Mouse (Mus musculus): Measurements from ENCODE around the gene Ccdc172. TPM values are rescaled to one million over a fixed set of nuclear protein-coding genes. Genes with fewer than 3 reads are reported as not detected.

Ccdc172 gene
- total and polyA plus RNA-seq, 2 experiments from 2014 or later, result not detected

DNA sequence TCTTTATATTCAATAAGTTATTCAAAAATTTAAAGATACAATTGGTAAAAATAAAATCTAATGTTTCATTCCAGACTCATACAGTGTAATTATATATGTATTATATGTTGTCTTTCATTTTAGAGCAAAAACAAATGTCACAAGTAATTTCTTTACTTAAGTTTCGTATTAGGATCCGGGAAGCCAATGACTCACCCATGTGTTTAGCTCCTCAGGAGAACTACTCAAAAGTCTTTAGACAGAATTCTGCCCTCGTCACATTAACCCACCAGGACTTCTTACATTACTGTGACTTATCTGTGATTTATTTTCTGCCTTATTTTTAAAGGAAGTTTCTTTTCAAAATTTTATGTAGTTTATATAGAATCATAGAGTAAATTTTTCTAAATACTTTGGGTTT is 39.1 kb downstream of the Ccdc172 start:
- TF ChIP-seq CTCF (IDR thresholded peaks at IDR 0.05), result no peak
- Histone ChIP-seq H3K4me3 (ENCODE audit: low read depth, low read length) (no peak overlapping the region), H3K9me3 (ENCODE audit: low read length) (no peaks in the 10 kb centered on the region), H3K27me3 (ENCODE audit: insufficient read depth, low read length) (no peaks in the 10 kb centered on the region), H3K9ac (replicated peaks; ENCODE audit: low read length, poor library complexity, severe bottlenecking) (no peak overlapping the region), H3K4me2 (ENCODE audit: low read depth, low read length, poor library complexity, severe bottlenecking) (no peak overlapping the region), H3K4me1 (ENCODE audit: insufficient read depth, low read length) (no peaks in the 10 kb centered on the region), H3K36me3 (ENCODE audit: insufficient read depth, low read length) (no peaks in the 10 kb centered on the region), H3K27ac (ENCODE audit: low read depth, low read length) (no peak overlapping the region)
- DNase-seq (ENCODE audit: low spot score) (no peak), ATAC-seq (ENCODE audit: low FRiP score) (no peak)
- 92% methylated on average over 3 of the region's 3 CpGs for WGBS

DNA sequence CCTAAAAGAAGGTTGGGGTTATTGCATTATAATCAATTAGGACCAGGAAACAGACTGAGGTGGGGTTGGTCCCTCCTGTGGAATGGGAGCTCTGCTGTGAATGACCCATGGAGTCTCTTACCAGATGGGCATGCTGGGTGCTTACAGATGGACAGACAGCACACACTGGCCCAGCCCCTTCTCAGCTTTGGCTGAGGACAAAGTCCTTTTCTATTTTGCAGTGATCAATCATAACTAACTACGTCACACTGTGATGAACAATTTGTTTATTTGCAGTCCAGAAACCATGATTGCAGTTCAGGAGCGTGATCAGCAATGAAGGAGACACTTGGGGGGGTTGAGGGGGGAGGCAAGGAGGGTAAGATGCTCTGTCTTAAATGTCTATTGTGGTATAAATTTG is 43.2 kb downstream of the Ccdc172 start:
- no peaks in the 10 kb centered on the region for H3K4me1 ChIP-seq (ENCODE audit: insufficient read depth, low read length)
- no peak overlapping the region for H3K27ac ChIP-seq (ENCODE audit: low read depth, low read length)
- H3K36me3 ChIP-seq (ENCODE audit: insufficient read depth, low read length), result no peaks in the 10 kb centered on the region
- no peak for TF ChIP-seq CTCF (IDR thresholded peaks at IDR 0.05)
- no peak overlapping the region for H3K4me3 ChIP-seq (ENCODE audit: low read depth, low read length)
- H3K9ac ChIP-seq (replicated peaks; ENCODE audit: low read length, poor library complexity, severe bottlenecking), result no peak overlapping the region
- no peaks in the 10 kb centered on the region for H3K27me3 ChIP-seq (ENCODE audit: insufficient read depth, low read length)
- no peak overlapping the region for H3K4me2 ChIP-seq (ENCODE audit: low read depth, low read length, poor library complexity, severe bottlenecking)
- DNase-seq (ENCODE audit: low spot score), result no peak
- ATAC-seq (ENCODE audit: low FRiP score), result no peak
- H3K9me3 ChIP-seq (ENCODE audit: low read length), result no peaks in the 10 kb centered on the region
- 91% methylated on average over 2 of the region's 2 CpGs for WGBS

- no peak overlapping the region for H3K9ac ChIP-seq (replicated peaks; ENCODE audit: low read length, poor library complexity, severe bottlenecking)
- no peaks in the 10 kb centered on the region for H3K4me1 ChIP-seq (ENCODE audit: insufficient read depth, low read length)
- 46% methylated on average over 5 of the region's 5 CpGs for WGBS
- DNase-seq (ENCODE audit: low spot score) (peak; percentile 77), ATAC-seq (ENCODE audit: low FRiP score) (no peak)
- no peak overlapping the region for H3K4me3 ChIP-seq (ENCODE audit: low read depth, low read length)
- no peak overlapping the region for H3K27ac ChIP-seq (ENCODE audit: low read depth, low read length)
- H3K27me3 ChIP-seq (ENCODE audit: insufficient read depth, low read length), result no peaks in the 10 kb centered on the region
- TF ChIP-seq CTCF (IDR thresholded peaks at IDR 0.05), result peak; percentile 83
- H3K36me3 ChIP-seq (ENCODE audit: insufficient read depth, low read length), result no peaks in the 10 kb centered on the region
- H3K9me3 ChIP-seq (ENCODE audit: low read length), result no peaks in the 10 kb centered on the region
- H3K4me2 ChIP-seq (ENCODE audit: low read depth, low read length, poor library complexity, severe bottlenecking), result no peak overlapping the region
These were observed 46.6 kb downstream of the Ccdc172 start for GRCm38 (mm10) chr19:58558352-58558751.

DNA sequence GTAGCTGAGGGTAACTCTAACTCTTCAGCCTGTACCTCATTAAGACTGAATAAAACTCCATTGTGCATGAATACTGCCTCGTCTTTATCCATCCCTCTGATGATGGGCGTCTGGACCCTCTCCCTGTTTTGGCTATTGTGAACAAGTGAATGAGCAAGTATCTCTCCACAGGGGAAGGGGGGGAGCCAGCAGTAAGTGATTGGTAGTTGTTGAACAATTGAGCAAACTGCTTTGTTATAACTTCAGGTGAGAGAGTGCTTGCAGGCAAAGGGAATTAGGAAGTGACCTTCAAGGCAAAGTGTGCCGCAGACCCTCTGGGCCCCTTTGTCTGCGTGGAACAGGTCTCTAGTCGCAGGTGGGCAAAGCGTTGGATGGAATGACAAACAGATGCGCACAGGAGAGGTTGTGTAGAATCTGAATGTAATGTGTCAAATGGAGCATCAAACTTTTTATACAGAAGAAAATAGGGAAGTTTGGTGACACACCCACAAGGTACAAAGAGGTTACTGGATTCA is 50.6 kb downstream of the Ccdc172 start:
- no peak overlapping the region for H3K27ac ChIP-seq (ENCODE audit: low read depth, low read length)
- H3K27me3 ChIP-seq (ENCODE audit: insufficient read depth, low read length), result no peaks in the 10 kb centered on the region
- no peak overlapping the region for H3K9ac ChIP-seq (replicated peaks; ENCODE audit: low read length, poor library complexity, severe bottlenecking)
- H3K4me1 ChIP-seq (ENCODE audit: insufficient read depth, low read length), result no peaks in the 10 kb centered on the region
- no peaks in the 10 kb centered on the region for H3K9me3 ChIP-seq (ENCODE audit: low read length)
- no peaks in the 10 kb centered on the region for H3K36me3 ChIP-seq (ENCODE audit: insufficient read depth, low read length)
- ATAC-seq (ENCODE audit: low FRiP score) (no peak), DNase-seq (ENCODE audit: low spot score) (no peak)
- no peak overlapping the region for H3K4me3 ChIP-seq (ENCODE audit: low read depth, low read length)
- 90% methylated on average over 7 of the region's 7 CpGs for WGBS
- TF ChIP-seq CTCF (IDR thresholded peaks at IDR 0.05), result no peak
- no peak overlapping the region for H3K4me2 ChIP-seq (ENCODE audit: low read depth, low read length, poor library complexity, severe bottlenecking)

GRCm38 (mm10) chr19:58571566-58571965 is 59.8 kb downstream of the Ccdc172 start:
- Histone ChIP-seq H3K27ac (ENCODE audit: low read depth, low read length) (no peak overlapping the region), H3K4me2 (ENCODE audit: low read depth, low read length, poor library complexity, severe bottlenecking) (no peak overlapping the region), H3K9me3 (ENCODE audit: low read length) (no peaks in the 10 kb centered on the region), H3K4me3 (ENCODE audit: low read depth, low read length) (no peak overlapping the region), H3K27me3 (ENCODE audit: insufficient read depth, low read length) (no peaks in the 10 kb centered on the region), H3K36me3 (ENCODE audit: insufficient read depth, low read length) (no peaks in the 10 kb centered on the region), H3K9ac (replicated peaks; ENCODE audit: low read length, poor library complexity, severe bottlenecking) (no peak overlapping the region), H3K4me1 (ENCODE audit: insufficient read depth, low read length) (no peaks in the 10 kb centered on the region)
- no peak for TF ChIP-seq CTCF (IDR thresholded peaks at IDR 0.05)
- WGBS, result 77% methylated on average over 2 of the region's 2 CpGs
- no peak for ATAC-seq (ENCODE audit: low FRiP score)
- DNase-seq (ENCODE audit: low spot score), result no peak

DNA sequence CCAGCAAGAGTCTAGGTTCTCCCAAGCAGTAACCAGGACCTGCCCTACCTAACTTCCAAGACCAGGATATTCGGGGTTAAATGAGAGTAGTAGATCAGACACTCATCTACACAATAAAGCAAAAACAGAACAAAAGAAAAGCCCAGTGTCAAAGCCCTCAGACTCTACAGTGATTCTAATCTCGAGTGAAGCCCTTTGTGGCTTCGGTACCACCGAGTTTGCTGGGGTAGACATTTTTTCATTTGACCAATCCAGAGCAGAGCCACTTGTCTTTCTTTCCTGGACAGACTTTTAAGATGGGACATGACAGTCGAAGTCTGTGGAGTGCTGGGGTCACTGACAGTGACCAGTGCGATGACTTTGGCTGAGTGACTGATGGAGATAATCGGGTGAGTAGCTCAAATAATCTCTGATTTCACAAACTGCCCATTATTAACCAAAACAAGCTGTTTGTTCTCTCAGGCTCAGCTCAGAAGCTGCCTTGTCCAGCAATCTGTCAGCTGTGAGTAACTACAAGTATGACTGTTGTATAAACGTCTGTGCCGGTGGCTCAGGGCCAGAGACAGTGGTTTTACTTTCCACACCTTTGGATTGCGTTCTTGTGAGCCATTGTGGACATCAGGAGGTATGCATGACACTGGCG is 60.8 kb downstream of the Ccdc172 start:
- Histone ChIP-seq H3K27ac (ENCODE audit: low read depth, low read length) (no peak overlapping the region), H3K36me3 (ENCODE audit: insufficient read depth, low read length) (no peaks in the 10 kb centered on the region), H3K27me3 (ENCODE audit: insufficient read depth, low read length) (no peaks in the 10 kb centered on the region), H3K4me3 (ENCODE audit: low read depth, low read length) (no peak overlapping the region), H3K4me2 (ENCODE audit: low read depth, low read length, poor library complexity, severe bottlenecking) (no peak overlapping the region), H3K4me1 (ENCODE audit: insufficient read depth, low read length) (no peaks in the 10 kb centered on the region), H3K9me3 (ENCODE audit: low read length) (no peaks in the 10 kb centered on the region), H3K9ac (replicated peaks; ENCODE audit: low read length, poor library complexity, severe bottlenecking) (no peak overlapping the region)
- 30% methylated on average over 11 of the region's 11 CpGs for WGBS
- ATAC-seq (ENCODE audit: low FRiP score) (no peak), DNase-seq (ENCODE audit: low spot score) (no peak)
- TF ChIP-seq CTCF (IDR thresholded peaks at IDR 0.05), result no peak

Measured in midbrain, postnatal 0 days (tissue).